Mouse (Mus musculus) layer of hippocampus, adult 2 months (tissue): ENCODE data around the gene Mindy2. TPM values are rescaled to one million over a fixed set of nuclear protein-coding genes. Genes with fewer than 3 reads are reported as not detected.

Experiments
- DNase-seq, 2 experiments: peaks; one replicate each; pipeline ENCODE4 v3.0.0; 2022; ENCODE audit warnings: low spot score in 2 of 2
- H3K27ac ChIP-seq: fragments of 200-600 bp; 2 replicates; pipeline ENCODE4 v1.8.1; 2022
- H3K4me3 ChIP-seq: fragments of 200-600 bp; 2 replicates; pipeline ENCODE4 v1.8.1; 2022; ENCODE audit warnings: mild to moderate bottlenecking
- CTCF ChIP-seq: fragments of 200-600 bp; conservative IDR thresholded peaks from 2 replicates; pipeline ENCODE4 v1.8.1; 2022; ENCODE audit warnings: antibody characterized with exemption, mild to moderate bottlenecking, moderate library complexity
- long read RNA-seq, 2 experiments: library from polyadenylated mRNA; stranded (forward); transcript quantifications; one replicate each; pipeline ENCODE4 v2.0.0; 2021; ENCODE audit warnings: borderline mapping rate in 2 of 2
- total RNA-seq, 2 experiments: library from RNA; stranded (reverse); gene quantifications; 2 replicates each; pipeline ENCODE4 v1.2.3; 2021

Mindy2 gene
- total RNA-seq, result 10 to 100 TPM; 30.4 to 33.3 TPM
- long read RNA-seq, experiment 1, full-length matches to known transcripts, result 31 of 38 reads
- long read RNA-seq, experiment 1, partial matches to known transcripts, result 1 of 38 reads
- long read RNA-seq, experiment 1, other reads (novel, unspliced or antisense), result 6 of 38 reads
- long read RNA-seq, experiment 2, full-length matches to known transcripts, result 23 of 33 reads
- long read RNA-seq, experiment 2, partial matches to known transcripts, result 1 of 33 reads
- long read RNA-seq, experiment 2, other reads (novel, unspliced or antisense), result 9 of 33 reads

DNA sequence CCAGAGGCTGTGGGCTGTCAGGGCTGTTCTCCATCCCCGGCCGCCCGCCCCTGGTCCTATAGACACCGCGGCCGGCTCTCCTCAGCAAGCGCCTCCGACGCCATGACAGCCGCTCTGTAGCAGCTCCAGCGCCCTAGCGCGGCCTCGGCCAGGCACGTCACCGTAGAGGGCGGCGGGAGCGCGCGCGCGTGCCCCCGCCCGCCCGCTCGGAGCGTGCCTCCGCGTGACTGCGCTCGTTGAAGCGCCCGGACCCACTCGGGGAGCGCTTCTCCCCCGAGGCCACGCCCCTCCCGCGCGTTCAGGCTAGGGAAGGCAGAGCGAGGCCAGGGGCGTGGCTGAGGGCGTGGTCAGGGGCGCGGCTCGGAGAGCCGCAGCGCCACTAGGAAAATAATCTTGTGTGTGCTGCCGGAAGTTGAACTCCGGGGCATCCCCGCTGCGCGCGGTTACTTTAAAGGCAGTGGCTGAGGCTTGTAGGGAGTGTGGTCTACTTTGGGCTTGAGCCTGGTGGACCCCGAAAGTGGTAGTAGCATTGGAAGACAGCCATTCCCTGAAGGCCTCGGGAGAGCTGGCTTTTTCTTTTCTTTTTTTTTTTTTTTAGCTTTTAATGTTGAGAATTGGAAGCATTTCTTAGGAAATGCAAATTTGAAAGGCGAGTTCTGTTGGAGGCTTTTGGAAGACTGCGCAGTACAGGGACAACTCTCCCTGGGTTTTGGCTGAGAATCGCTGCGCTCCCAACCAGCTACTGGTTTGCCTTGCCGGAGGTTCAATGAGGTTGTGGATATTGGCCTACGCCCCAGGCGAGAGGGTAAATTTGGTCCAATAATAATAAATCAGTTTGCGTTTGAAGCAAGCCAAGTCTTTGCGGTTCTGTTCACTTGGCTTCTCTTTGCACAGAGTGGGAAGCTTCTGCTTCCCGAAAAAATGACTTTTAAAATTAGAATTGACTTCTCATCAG, at the start of gene Mindy2:
Mindy2 (minus strand) TSS at position 162 of the 955 bp plus-strand sequence.
- peak; percentile 97 to 98 for DNase-seq
- TF ChIP-seq CTCF, result peak; percentile 51

DNA sequence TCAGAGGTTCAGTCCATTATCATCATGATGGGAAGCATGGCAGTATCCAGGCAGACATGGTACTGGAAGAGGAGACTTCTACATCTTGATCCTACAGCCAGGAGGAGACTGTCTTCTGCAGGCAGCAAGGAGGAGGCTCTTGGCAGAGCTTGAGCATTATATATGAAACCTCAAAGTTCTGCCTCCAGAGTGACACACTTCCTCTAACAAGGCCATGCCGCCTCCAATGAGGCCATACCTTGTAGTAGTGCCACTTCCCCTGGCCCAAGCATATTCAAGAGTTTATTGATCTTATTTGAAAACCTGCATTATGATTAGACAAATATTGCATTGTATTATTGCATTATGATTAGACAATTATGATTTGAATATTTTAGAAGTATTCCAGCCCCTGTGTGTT, 49.5 kb upstream of the Mindy2 start:
- no peak overlapping the region for H3K4me3 ChIP-seq
- no peak for DNase-seq
- H3K27ac ChIP-seq, result no peak overlapping the region
- TF ChIP-seq CTCF, result no peak

More for the DNA sequence above, at the start of gene Mindy2:
- Histone ChIP-seq H3K27ac (peak within 1 kb of the TSS; percentile 98), H3K4me3 (peak within 1 kb of the TSS; percentile 88)

DNA sequence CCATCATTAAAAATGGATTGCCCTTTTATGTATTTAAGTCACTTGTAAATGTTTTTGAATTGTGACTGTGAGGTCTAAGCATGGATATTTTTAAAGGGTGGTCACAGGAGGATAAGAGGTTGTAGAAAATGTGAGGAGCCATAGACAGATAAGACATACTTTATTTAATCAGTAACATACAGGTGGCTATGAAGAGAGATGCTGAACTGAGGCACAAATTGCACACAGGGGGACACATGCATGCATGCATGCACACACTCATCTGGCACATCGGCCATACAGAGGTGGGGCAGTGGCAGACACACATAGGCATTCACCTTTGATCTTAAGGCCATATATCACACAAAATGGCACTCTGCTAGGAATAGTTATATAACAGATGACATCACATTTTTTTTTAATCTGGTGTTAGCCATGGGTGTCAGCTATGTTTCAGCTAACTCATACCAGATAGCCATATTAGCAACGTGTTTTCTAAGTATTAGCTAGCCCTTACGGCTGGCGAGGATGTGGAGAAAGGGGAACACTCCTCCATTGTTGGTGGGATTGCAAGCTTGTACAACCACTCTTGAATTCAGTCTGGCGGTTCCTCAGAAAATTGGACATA, 46.7 kb upstream of the Mindy2 start:
- DNase-seq, result no peak
- no peak for TF ChIP-seq CTCF
- Histone ChIP-seq H3K27ac (no peak overlapping the region), H3K4me3 (no peak overlapping the region)

- H3K4me3 ChIP-seq, result no peak overlapping the region
- DNase-seq, result no peak
- no peak overlapping the region for H3K27ac ChIP-seq
- TF ChIP-seq CTCF, result no peak
These were observed 41.1 kb upstream of the Mindy2 start for GRCm38 (mm10) chr9:70698090-70698489.

DNA sequence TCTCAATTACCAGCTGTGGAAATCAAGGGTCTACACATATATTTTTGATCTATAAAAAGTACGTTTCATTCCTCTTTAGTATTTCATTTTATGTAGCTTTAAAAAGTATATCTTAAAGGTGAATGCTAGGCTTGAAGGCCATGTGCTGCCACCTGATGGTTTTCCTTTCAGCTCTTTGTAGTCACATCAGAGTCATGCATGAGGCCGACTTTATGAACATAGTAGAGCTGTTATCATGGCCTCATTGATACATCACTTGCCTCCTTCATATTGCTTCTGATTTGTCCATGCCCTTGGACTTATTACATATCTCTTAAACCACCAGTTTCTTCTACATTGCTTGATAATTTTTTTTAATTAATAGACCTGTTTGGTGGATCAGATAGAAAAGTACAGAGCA, 38.7 kb upstream of the Mindy2 start:
- no peak for DNase-seq
- no peak for TF ChIP-seq CTCF
- no peak overlapping the region for H3K27ac ChIP-seq
- H3K4me3 ChIP-seq, result no peak overlapping the region

- TF ChIP-seq CTCF, result no peak
- no peak overlapping the region for H3K27ac ChIP-seq
- no peak for DNase-seq
- H3K4me3 ChIP-seq, result no peak overlapping the region
These were observed 35.1 kb upstream of the Mindy2 start for GRCm38 (mm10) chr9:70691772-70692693.

DNA sequence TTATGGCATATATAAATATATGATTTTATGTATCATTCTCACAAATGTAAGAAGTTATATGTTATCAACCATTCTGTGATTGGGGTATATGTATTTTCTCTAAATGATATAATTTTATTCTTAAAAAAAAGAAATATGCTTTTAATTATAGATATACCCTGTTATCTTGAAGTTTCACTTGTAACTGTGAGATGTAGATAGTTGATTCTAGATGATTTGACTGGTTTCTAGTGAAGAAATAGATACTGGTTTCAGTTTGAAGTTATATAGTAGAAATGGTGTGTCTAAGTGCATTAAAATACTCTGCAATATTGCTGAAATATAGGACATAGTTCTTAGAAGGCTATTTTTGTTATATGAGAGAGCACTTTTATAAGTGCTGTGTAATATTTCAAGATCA, 33.6 kb upstream of the Mindy2 start:
- DNase-seq, result no peak
- Histone ChIP-seq H3K27ac (no peak overlapping the region), H3K4me3 (no peak overlapping the region)
- no peak for TF ChIP-seq CTCF

- no peak for TF ChIP-seq CTCF
- DNase-seq, result no peak
These were observed 33.0 kb upstream of the Mindy2 start for GRCm38 (mm10) chr9:70689926-70690325.

GRCm38 (mm10) chr9:70688301-70688968, 31.5 kb upstream of the Mindy2 start:
- DNase-seq, result no peak
- no peak for TF ChIP-seq CTCF
- Histone ChIP-seq H3K27ac (no peak overlapping the region), H3K4me3 (no peak overlapping the region)

More at GRCm38 (mm10) chr9:70689926-70690325, 33.0 kb upstream of the Mindy2 start:
- Histone ChIP-seq H3K27ac (no peak overlapping the region), H3K4me3 (no peak overlapping the region)

DNA sequence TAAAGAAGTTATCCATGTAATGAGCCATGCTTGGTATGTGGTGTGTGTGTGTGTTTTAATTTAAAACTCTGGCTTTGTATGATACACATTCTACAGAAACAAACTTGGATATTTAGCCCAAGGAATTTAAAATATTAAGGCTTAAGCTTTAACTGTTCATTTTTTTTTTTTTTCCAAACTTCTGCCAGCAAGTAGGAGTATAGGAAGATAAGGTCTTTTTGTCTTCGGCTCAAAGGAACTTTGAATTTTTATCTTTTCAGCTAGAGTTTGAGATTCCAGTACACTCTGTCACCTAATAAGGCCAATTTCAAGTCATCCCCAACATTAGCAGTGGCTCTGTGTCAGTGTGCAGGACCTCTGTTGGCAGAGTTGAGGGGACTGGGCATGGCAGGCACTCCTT, 25.2 kb upstream of the Mindy2 start:
- no peak overlapping the region for H3K4me3 ChIP-seq
- no peak for TF ChIP-seq CTCF
- no peak for DNase-seq
- no peak overlapping the region for H3K27ac ChIP-seq
